Mouse (Mus musculus) heart, adult 2 months (tissue): ENCODE results near the gene Dock2.
A peak's percentile ranks its signal among the peaks of the same experiment; 100 is the strongest.

Experiments used
- CTCF ChIP-seq: fragments of 200-600 bp; IDR thresholded peaks from 2 replicates; pipeline ENCODE4 v1.8.1; 2022; ENCODE audit warnings: antibody characterized with exemption, mild to moderate bottlenecking, moderate library complexity
- EP300 ChIP-seq: fragments of 200-500 bp; IDR thresholded peaks from 2 replicates; pipeline ENCODE4 v1.6.1; 2011; ENCODE audit warnings: low read depth, low read length, control low read depth; ENCODE audit not compliant: insufficient read depth

DNA sequence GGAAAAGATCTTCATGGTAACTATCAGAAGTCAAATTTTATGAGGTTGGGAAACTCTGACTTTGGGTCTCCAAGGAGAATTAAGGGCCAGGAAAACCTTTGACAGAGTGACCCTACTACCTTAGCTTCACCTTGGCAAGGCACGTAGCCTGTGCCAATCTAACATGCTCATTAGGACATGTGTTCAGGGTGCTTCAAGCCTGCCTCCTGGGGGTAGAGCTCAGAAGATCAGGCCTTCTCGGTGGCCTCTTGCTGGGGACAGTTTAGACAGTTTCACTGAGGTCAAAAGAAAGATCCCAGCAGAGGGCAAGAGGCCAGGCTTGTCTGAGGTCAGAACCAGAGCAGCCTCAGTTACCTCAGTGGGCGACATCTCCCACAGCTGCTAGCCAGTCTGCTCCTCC, 590.0 kb downstream of the Dock2 start:
- TF ChIP-seq EP300: no peak
- TF ChIP-seq CTCF: 0 out of 2 replicates have a peak, but pooled peaks have one; percentile 4
